Mouse (Mus musculus) hindbrain, embryonic 13.5 days (tissue): ENCODE data around the gene Car7. TPM values are rescaled to one million over a fixed set of nuclear protein-coding genes. Genes with fewer than 3 reads are reported as not detected.

Experiments used
- ATAC-seq: fragments of 200-750 bp; cut with Nextera tagmentation; 2 replicates; pipeline ENCODE4 v1.8.0; 2017; ENCODE audit warnings: moderate TSS enrichment; ENCODE audit not compliant: low FRiP score
- H3K27ac ChIP-seq: fragments of 300-500 bp; sonication (generic); 2 replicates; pipeline ENCODE4 v1.5.1; 2015; ENCODE audit warnings: inconsistent platforms, mild to moderate bottlenecking, moderate library complexity
- H3K27me3 ChIP-seq: fragments of 300-500 bp; sonication (generic); 2 replicates; pipeline ENCODE4 v1.6.1; 2015; ENCODE audit warnings: mild to moderate bottlenecking, inconsistent platforms
- H3K36me3 ChIP-seq: fragments of 300-500 bp; sonication (generic); 2 replicates; pipeline ENCODE4 v1.6.1; 2015; ENCODE audit warnings: mild to moderate bottlenecking, inconsistent platforms
- H3K4me1 ChIP-seq: fragments of 300-500 bp; sonication (generic); replicated peaks from 2 replicates; pipeline ENCODE4 v1.6.1; 2015; ENCODE audit warnings: inconsistent platforms
- H3K4me2 ChIP-seq: fragments of 300-500 bp; sonication (generic); 2 replicates; pipeline ENCODE4 v1.6.1; 2015; ENCODE audit warnings: inconsistent platforms, mild to moderate bottlenecking, moderate library complexity
- H3K4me3 ChIP-seq: fragments of 300-500 bp; sonication (generic); 2 replicates; pipeline ENCODE4 v1.5.1; 2015; ENCODE audit warnings: mild to moderate bottlenecking, inconsistent platforms
- H3K9ac ChIP-seq: fragments of 300-500 bp; sonication (generic); 2 replicates; pipeline ENCODE4 v1.6.1; 2015; ENCODE audit warnings: mild to moderate bottlenecking, inconsistent platforms
- H3K9me3 ChIP-seq: fragments of 300-500 bp; sonication (generic); 2 replicates; pipeline ENCODE4 v1.6.1; 2016; ENCODE audit warnings: inconsistent platforms
- WGBS: fragments of 180-500 bp; shearing (Covaris S2); methylation state at CpG from one replicate; pipeline ENCODE4 v1.1.7; 2015; 5-methylcytosine and 5-hydroxymethylcytosine counted together
- polyA plus RNA-seq: library from polyadenylated mRNA; unstranded; fragments of >200 nt; fragmentation: Nextera tagmentation; extraction: Ambion mirVana; gene quantifications from 2 replicates; pipeline ENCODE4 v1.2.1, GENCODE M21; 2015

Gene Car7
- polyA plus RNA-seq, result 2.1 and 2.8 TPM in 2 replicates

GRCm38 (mm10) chr8:104533971-104534778 is at the start of gene Car7, which contains the start of gene Nae1:
Car7 (plus strand) TSS chr8:104534689.
Nae1 (minus strand) TSS chr8:104534637.
- H3K4me2 ChIP-seq, result peak within 1 kb of the TSS; percentile 68
- 0% methylated on average over 70 of the region's 70 CpGs for WGBS
- H3K27me3 ChIP-seq, result peaks cover 22% of the 10 kb centered on the region
- H3K4me1 ChIP-seq, result peaks cover 25% of the 10 kb centered on the region
- peak within 1 kb of the TSS; percentile 91 for H3K27ac ChIP-seq
- peak; percentile 98 for ATAC-seq
- no peaks in the 10 kb centered on the region for H3K9me3 ChIP-seq
- H3K36me3 ChIP-seq, result peaks cover 12% of the 10 kb centered on the region
- peak within 1 kb of the TSS; percentile 94 for H3K9ac ChIP-seq
- H3K4me3 ChIP-seq, result peak within 1 kb of the TSS; percentile 89

GRCm38 (mm10) chr8:104509061-104510006 is 25.2 kb upstream of the Car7 start, which contains the start of gene Terb1:
Terb1 (minus strand) TSS chr8:104509910.
- peaks cover 2% of the 10 kb centered on the region; the same call in 1 of the 2 replicates for H3K9me3 ChIP-seq
- peak within 1 kb of the TSS; percentile 99 for H3K4me2 ChIP-seq
- peak within 1 kb of the TSS; percentile 59 for H3K4me3 ChIP-seq
- no peaks in the 10 kb centered on the region for H3K27me3 ChIP-seq
- H3K27ac ChIP-seq, result no peak within 1 kb of the TSS
- 2% methylated on average over 64 of the region's 64 CpGs for WGBS
- H3K36me3 ChIP-seq, result peaks cover 21% of the 10 kb centered on the region
- peaks cover 12% of the 10 kb centered on the region for H3K4me1 ChIP-seq
- H3K9ac ChIP-seq, result peak within 1 kb of the TSS; percentile 84
- peak; percentile 87 for ATAC-seq

- no peak overlapping the region for H3K9ac ChIP-seq
- ATAC-seq, result no peak
- H3K36me3 ChIP-seq, result peaks cover 29% of the 10 kb centered on the region
- 76% methylated on average over 3 of the region's 3 CpGs for WGBS
- H3K9me3 ChIP-seq, result peaks cover 2% of the 10 kb centered on the region; the same call in 1 of the 2 replicates
- no peaks in the 10 kb centered on the region for H3K27me3 ChIP-seq
- H3K4me2 ChIP-seq, result peak overlapping the region; percentile 99
- peak overlapping the region; percentile 59 for H3K4me3 ChIP-seq
- H3K27ac ChIP-seq, result no peak overlapping the region
- H3K4me1 ChIP-seq, result peaks cover 12% of the 10 kb centered on the region
These were observed 24.4 kb upstream of the Car7 start for GRCm38 (mm10) chr8:104510134-104510533.

DNA sequence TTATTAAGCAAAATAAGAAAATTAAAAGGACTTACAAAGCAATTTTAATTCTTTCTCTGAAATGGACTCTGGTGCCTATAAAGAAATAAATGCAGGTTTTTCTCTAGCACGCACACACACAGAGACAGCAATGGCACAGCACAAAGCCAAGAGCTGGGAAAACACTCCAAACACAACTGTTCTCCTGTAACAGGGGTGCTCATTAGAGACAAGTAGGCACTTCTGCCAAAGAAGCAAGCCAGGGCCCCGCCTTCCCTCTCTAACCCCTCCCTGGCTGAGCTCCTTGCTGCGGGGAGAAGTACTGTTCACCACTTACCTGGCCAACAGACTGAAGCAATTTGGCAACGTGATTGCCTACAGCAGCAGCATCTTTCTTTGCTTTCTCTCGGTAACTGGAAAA is 16.6 kb upstream of the Car7 start:
- H3K9me3 ChIP-seq, result no peaks in the 10 kb centered on the region
- H3K27me3 ChIP-seq, result no peaks in the 10 kb centered on the region
- H3K27ac ChIP-seq, result no peak overlapping the region
- no peak overlapping the region for H3K4me2 ChIP-seq
- no peak overlapping the region for H3K4me3 ChIP-seq
- ATAC-seq, result no peak
- H3K36me3 ChIP-seq, result peaks cover 76% of the 10 kb centered on the region
- H3K9ac ChIP-seq, result no peak overlapping the region
- no peaks in the 10 kb centered on the region for H3K4me1 ChIP-seq
- 88% methylated on average over 5 of the region's 5 CpGs for WGBS

- no peak for ATAC-seq
- Histone ChIP-seq H3K4me3 (no peak overlapping the region), H3K27ac (no peak overlapping the region), H3K4me2 (no peak overlapping the region), H3K9me3 (no peaks in the 10 kb centered on the region), H3K4me1 (peaks cover 17% of the 10 kb centered on the region), H3K36me3 (peaks cover 38% of the 10 kb centered on the region), H3K27me3 (no peaks in the 10 kb centered on the region), H3K9ac (no peak overlapping the region)
- 93% methylated on average over 6 of the region's 6 CpGs for WGBS
These were observed 4.8 kb upstream of the Car7 start for GRCm38 (mm10) chr8:104529671-104530070.

- peak; percentile 7; the same call in 1 of the 2 replicates for ATAC-seq
- Histone ChIP-seq H3K9ac (peak overlapping the region; percentile 94), H3K36me3 (peaks cover 13% of the 10 kb centered on the region), H3K9me3 (no peaks in the 10 kb centered on the region), H3K4me2 (peak overlapping the region; percentile 68), H3K4me1 (peaks cover 25% of the 10 kb centered on the region), H3K27me3 (peaks cover 16% of the 10 kb centered on the region), H3K27ac (no peak overlapping the region), H3K4me3 (peak overlapping the region; percentile 89)
- 22% methylated on average over 7 of the region's 7 CpGs for WGBS
These were observed 938 bp upstream of the Car7 start for GRCm38 (mm10) chr8:104533551-104533950.

DNA sequence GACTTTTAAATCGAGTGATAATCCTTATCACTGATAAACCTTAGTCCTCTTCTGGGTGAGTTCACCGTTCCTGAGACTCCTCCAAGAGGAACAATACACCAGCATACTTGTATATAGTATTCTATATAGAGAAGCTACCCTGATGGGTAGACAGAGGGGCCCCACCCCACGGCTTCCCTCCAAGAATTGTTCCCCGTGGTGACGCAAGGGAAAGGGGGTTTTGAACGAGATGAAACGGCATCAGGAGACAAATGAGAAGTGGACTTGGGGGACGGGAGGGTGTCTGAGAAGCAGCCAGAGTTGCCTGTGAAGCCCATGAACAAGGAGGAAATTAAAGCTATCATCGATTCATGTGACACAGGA is 271 bp downstream of the Car7 start:
- peak; percentile 72 for ATAC-seq

GRCm38 (mm10) chr8:104535378-104535777 is 889 bp downstream of the Car7 start:
- Histone ChIP-seq H3K27ac (no peak overlapping the region), H3K36me3 (no peaks in the 10 kb centered on the region), H3K27me3 (peaks cover 34% of the 10 kb centered on the region), H3K4me2 (peak overlapping the region; percentile 68), H3K9me3 (no peaks in the 10 kb centered on the region), H3K9ac (no peak overlapping the region), H3K4me3 (peak overlapping the region; percentile 89; the same call in 1 of the 2 replicates), H3K4me1 (peaks cover 27% of the 10 kb centered on the region)
- no peak for ATAC-seq
- 41% methylated on average over 7 of the region's 7 CpGs for WGBS

More for the DNA sequence above, 271 bp downstream of the Car7 start:
- H3K36me3 ChIP-seq, result peaks cover 6% of the 10 kb centered on the region
- H3K27me3 ChIP-seq, result peaks cover 28% of the 10 kb centered on the region
- peak overlapping the region; percentile 68 for H3K4me2 ChIP-seq
- no peaks in the 10 kb centered on the region for H3K9me3 ChIP-seq
- 12% methylated on average over 9 of the region's 9 CpGs for WGBS
- peak overlapping the region; percentile 89 for H3K4me3 ChIP-seq
- H3K9ac ChIP-seq, result peak overlapping the region; percentile 61
- H3K27ac ChIP-seq, result peak overlapping the region; percentile 48; the same call in 1 of the 2 replicates
- H3K4me1 ChIP-seq, result peaks cover 25% of the 10 kb centered on the region

DNA sequence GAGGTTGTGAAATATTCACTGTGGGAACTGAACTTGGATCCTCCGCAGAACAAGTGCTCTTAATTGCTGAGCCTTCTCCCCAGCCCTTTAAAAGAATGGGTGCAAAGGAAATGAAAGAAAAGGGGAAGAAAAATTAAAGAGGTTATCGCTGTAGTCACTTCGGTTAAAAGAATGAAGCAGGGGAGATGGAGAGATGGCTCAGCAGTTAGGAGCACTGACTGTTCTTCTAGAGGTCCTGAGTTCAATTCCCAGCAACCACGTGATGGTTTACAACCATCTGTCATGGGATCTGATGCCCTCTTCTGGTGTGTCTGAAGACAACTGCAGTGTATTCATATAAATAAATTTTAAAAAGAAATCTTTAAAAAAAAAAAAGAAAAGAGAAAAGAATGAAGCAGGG is 1.5 kb downstream of the Car7 start:
- H3K4me2 ChIP-seq, result no peak overlapping the region
- no peak overlapping the region for H3K9ac ChIP-seq
- H3K9me3 ChIP-seq, result no peaks in the 10 kb centered on the region
- peaks cover 34% of the 10 kb centered on the region for H3K4me1 ChIP-seq
- 84% methylated on average over 4 of the region's 4 CpGs for WGBS
- no peaks in the 10 kb centered on the region for H3K36me3 ChIP-seq
- peaks cover 41% of the 10 kb centered on the region for H3K27me3 ChIP-seq
- H3K4me3 ChIP-seq, result no peak overlapping the region
- H3K27ac ChIP-seq, result no peak overlapping the region
- no peak for ATAC-seq

- no peak overlapping the region for H3K9ac ChIP-seq
- H3K4me1 ChIP-seq, result peaks cover 29% of the 10 kb centered on the region
- no peak overlapping the region for H3K27ac ChIP-seq
- H3K4me2 ChIP-seq, result no peak overlapping the region
- H3K4me3 ChIP-seq, result no peak overlapping the region
- H3K9me3 ChIP-seq, result no peaks in the 10 kb centered on the region
- whole genome bisulfite sequencing, result 87% methylated on average over 4 of the region's 4 CpGs
- no peak for ATAC-seq
- peaks cover 70% of the 10 kb centered on the region for H3K27me3 ChIP-seq
- H3K36me3 ChIP-seq, result no peaks in the 10 kb centered on the region
These were observed 4.4 kb downstream of the Car7 start for GRCm38 (mm10) chr8:104538896-104539295.

GRCm38 (mm10) chr8:104539566-104539965 is 5.1 kb downstream of the Car7 start:
- Histone ChIP-seq H3K4me3 (no peak overlapping the region), H3K36me3 (no peaks in the 10 kb centered on the region), H3K4me1 (peaks cover 29% of the 10 kb centered on the region), H3K9ac (no peak overlapping the region), H3K9me3 (no peaks in the 10 kb centered on the region), H3K4me2 (no peak overlapping the region), H3K27ac (no peak overlapping the region), H3K27me3 (peaks cover 76% of the 10 kb centered on the region)
- WGBS, result 91% methylated on average over 2 of the region's 2 CpGs
- no peak for ATAC-seq

- H3K9me3 ChIP-seq, result no peaks in the 10 kb centered on the region
- H3K36me3 ChIP-seq, result no peaks in the 10 kb centered on the region
- H3K9ac ChIP-seq, result no peak overlapping the region; the same call in 1 of the 2 replicates
- peaks cover 23% of the 10 kb centered on the region for H3K4me1 ChIP-seq
- ATAC-seq, result 0 out of 2 replicates have a peak, but pooled peaks have one; percentile 16
- peak overlapping the region; percentile 98 for H3K4me2 ChIP-seq
- peak overlapping the region; percentile 57 for H3K4me3 ChIP-seq
- 35% methylated on average over 7 of the region's 7 CpGs for WGBS
- H3K27me3 ChIP-seq, result peaks cover 77% of the 10 kb centered on the region
- no peak overlapping the region for H3K27ac ChIP-seq
These were observed 5.7 kb downstream of the Car7 start for GRCm38 (mm10) chr8:104540238-104540637.
